Mouse (Mus musculus) heart, postnatal 0 days (tissue): ENCODE measurements around the gene Cryga.

Experiments
- CTCF ChIP-seq: IDR thresholded peaks from 2 replicates; pipeline ENCODE4 v1.5.1; 2016; ENCODE audit warnings: antibody characterized with exemption, control low read depth, low read depth
- EP300 ChIP-seq: IDR thresholded peaks from 2 replicates; pipeline ENCODE4 v1.6.1; 2016; ENCODE audit warnings: antibody characterized with exemption, low read depth

GRCm38 (mm10) chr1:65122574-65123372 is 19.6 kb upstream of the Cryga start, which contains the start of gene D630023F18Rik:
- no peak for TF ChIP-seq CTCF
- no peak for TF ChIP-seq EP300
